Mouse (Mus musculus) gonadal fat pad, adult 2 months (tissue): ENCODE results near the gene Oscp1. TPM values are rescaled to one million over a fixed set of nuclear protein-coding genes. Genes with fewer than 3 reads are reported as not detected.

ENCODE experiments used
- polyA plus RNA-seq: library from polyadenylated mRNA; depleted of rRNA; stranded (reverse); fragments of >200 nt; gene quantifications from 2 replicates; pipeline ENCODE4 v1.2.3, GENCODE M21; 2012; rRNA removed

The Oscp1 gene
- polyA plus RNA-seq, 1 experiment = 5.7 TPM

Other genes starting within 250 kb of the Oscp1 start
- 2.2 and 4.7 TPM in 2 replicates for gene Csf3r, start 34.0 kb upstream of the Oscp1 start, polyA plus RNA-seq
- 37.9 and 63.5 TPM in 2 replicates for gene Mrps15, start 11.6 kb upstream of the Oscp1 start, polyA plus RNA-seq
- 49.0 and 55.2 TPM in 2 replicates for gene Lsm10, start 38.1 kb downstream of the Oscp1 start, polyA plus RNA-seq
- gene Stk40, start 45.4 kb downstream of the Oscp1 start, polyA plus RNA-seq = 31.3 and 34.3 TPM in 2 replicates
- gene Eva1b, start 89.2 kb downstream of the Oscp1 start, polyA plus RNA-seq = 50.8 and 52.3 TPM in 2 replicates
- 3.6 and 6.2 TPM in 2 replicates for gene Sh3d21, start 104.9 kb downstream of the Oscp1 start, polyA plus RNA-seq
- 50.6 and 59.9 TPM in 2 replicates for gene Thrap3, start 144.2 kb downstream of the Oscp1 start, polyA plus RNA-seq
- gene Map7d1, start 197.8 kb downstream of the Oscp1 start, polyA plus RNA-seq = 52.8 and 57.0 TPM in 2 replicates
- 59.6 and 72.8 TPM in 2 replicates for gene Trappc3, start 203.8 kb downstream of the Oscp1 start, polyA plus RNA-seq
- gene Col8a2, start 228.2 kb downstream of the Oscp1 start, polyA plus RNA-seq = 5.0 and 6.0 TPM in 2 replicates